Mouse (Mus musculus): ENCODE data around the gene Cldn34b1.
"Not testable (repeated sequence)": the region's sequence is repeated elsewhere in the genome, so short reads cannot be mapped to it uniquely, and the experiment has no call there.

Gene Cldn34b1

GRCm38 (mm10) chrX:154890167-154890566 lies at the start of gene Cldn34b1:
Gene Cldn34b1, minus strand, starts transcription at chrX:154890267.
- not testable (repeated sequence) for DNase-seq (ENCODE audit: low spot score)

GRCm38 (mm10) chrX:154935887-154936286 lies 45.8 kb upstream of the Cldn34b1 start, which contains the start of gene Magea6:
Gene Magea6, minus strand, starts transcription at chrX:154935987.
- DNase-seq (ENCODE audit: low spot score) = not testable (repeated sequence)
